Mouse (Mus musculus) limb, embryonic 12.5 days (tissue): ENCODE data around the gene Slco4a1. TPM values are rescaled to one million over a fixed set of nuclear protein-coding genes. Genes with fewer than 3 reads are reported as not detected.

Experiments
- ATAC-seq: fragments of 200-750 bp; cut with Nextera tagmentation; 2 replicates; pipeline ENCODE4 v1.8.0; 2017; ENCODE audit warnings: low read depth, moderate TSS enrichment; ENCODE audit not compliant: insufficient number of reproducible peaks, insufficient read depth, low FRiP score, low TSS enrichment
- H3K27ac ChIP-seq: fragments of 300-500 bp; sonication (generic); 2 replicates; pipeline ENCODE4 v1.5.1; 2016; ENCODE audit warnings: mild to moderate bottlenecking, moderate library complexity
- H3K27me3 ChIP-seq: fragments of 300-500 bp; sonication (generic); 2 replicates; pipeline ENCODE4 v1.6.1; 2016; ENCODE audit warnings: mild to moderate bottlenecking, moderate library complexity
- H3K36me3 ChIP-seq: fragments of 300-500 bp; sonication (generic); 2 replicates; pipeline ENCODE4 v1.6.1; 2016; ENCODE audit warnings: mild to moderate bottlenecking, moderate library complexity
- H3K4me1 ChIP-seq: fragments of 300-500 bp; sonication (generic); replicated peaks from 2 replicates; pipeline ENCODE4 v1.6.1; 2016
- H3K4me2 ChIP-seq: fragments of 300-500 bp; sonication (generic); 2 replicates; pipeline ENCODE4 v1.6.1; 2016; ENCODE audit warnings: mild to moderate bottlenecking, moderate library complexity
- H3K4me3 ChIP-seq: fragments of 300-500 bp; sonication (generic); replicated peaks from 2 replicates; pipeline ENCODE4 v1.5.1; 2016; ENCODE audit warnings: mild to moderate bottlenecking
- H3K9ac ChIP-seq: fragments of 300-500 bp; sonication (generic); replicated peaks from 2 replicates; pipeline ENCODE4 v1.6.1; 2016; ENCODE audit warnings: mild to moderate bottlenecking, moderate library complexity
- H3K9me3 ChIP-seq: fragments of 300-500 bp; sonication (generic); 2 replicates; pipeline ENCODE4 v1.6.1; 2016; ENCODE audit warnings: mild to moderate bottlenecking, moderate library complexity
- WGBS: fragments of 180-500 bp; shearing (Covaris S2); methylation state at CpG from one replicate; pipeline ENCODE4 v1.1.7; 2016; 5-methylcytosine and 5-hydroxymethylcytosine counted together
- polyA plus RNA-seq: library from polyadenylated mRNA; unstranded; fragments of >200 nt; fragmentation: Nextera tagmentation; extraction: Ambion mirVana; gene quantifications from 2 replicates; pipeline ENCODE4 v1.2.1, GENCODE M21; 2016

Gene Slco4a1
- polyA plus RNA-seq, 1 experiment from 2014 or later, result 0.43 TPM

- ATAC-seq, result peak; percentile 58
- Histone ChIP-seq H3K27me3 (peaks cover 15% of the 10 kb centered on the region; the same call in 1 of the 2 replicates), H3K4me1 (peaks cover 9% of the 10 kb centered on the region), H3K9me3 (no peaks in the 10 kb centered on the region), H3K4me2 (no peak overlapping the region; the same call in 1 of the 2 replicates), H3K4me3 (no peak overlapping the region), H3K9ac (no peak overlapping the region), H3K27ac (no peak overlapping the region), H3K36me3 (no peaks in the 10 kb centered on the region)
- WGBS, result 34% methylated on average over 7 of the region's 7 CpGs
These were observed 17.0 kb downstream of the Slco4a1 start for GRCm38 (mm10) chr2:180473080-180473440.

- WGBS, result 85% methylated on average over 3 of the region's 3 CpGs
- Histone ChIP-seq H3K27me3 (peaks cover 19% of the 10 kb centered on the region), H3K4me3 (no peak overlapping the region), H3K27ac (no peak overlapping the region), H3K9ac (no peak overlapping the region), H3K9me3 (no peaks in the 10 kb centered on the region), H3K36me3 (no peaks in the 10 kb centered on the region), H3K4me2 (no peak overlapping the region), H3K4me1 (peaks cover 9% of the 10 kb centered on the region)
- ATAC-seq, result no peak
These were observed 18.8 kb downstream of the Slco4a1 start for GRCm38 (mm10) chr2:180474864-180475263.

- Histone ChIP-seq H3K36me3 (no peaks in the 10 kb centered on the region), H3K27ac (no peak overlapping the region), H3K4me3 (no peak overlapping the region), H3K4me1 (peaks cover 7% of the 10 kb centered on the region; the same call in 1 of the 2 replicates), H3K4me2 (no peak overlapping the region), H3K9ac (no peak overlapping the region), H3K9me3 (no peaks in the 10 kb centered on the region), H3K27me3 (peaks cover 25% of the 10 kb centered on the region)
- 25% methylated on average over 16 of the region's 16 CpGs for WGBS
- no peak for ATAC-seq
These were observed 26.2 kb downstream of the Slco4a1 start for GRCm38 (mm10) chr2:180482274-180482673.

DNA sequence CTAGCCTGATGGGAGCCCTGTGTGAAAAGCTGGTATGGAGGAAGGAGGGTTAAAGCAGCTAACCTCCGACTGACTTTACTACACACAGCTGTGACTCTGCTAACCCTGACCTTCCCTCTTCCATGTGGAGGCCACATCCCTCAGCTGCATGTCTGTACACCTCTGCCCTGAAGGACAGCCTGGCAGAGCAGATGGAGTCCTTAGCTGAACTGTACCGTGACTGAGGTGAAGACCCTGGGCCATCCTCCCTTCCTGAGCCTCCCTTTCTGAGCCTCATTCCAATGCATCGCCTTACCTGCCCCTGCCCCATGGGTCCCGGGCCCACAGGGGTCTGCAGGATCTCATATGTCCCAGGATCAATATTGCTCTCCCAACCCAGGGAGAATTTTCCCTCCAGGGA lies 28.8 kb downstream of the Slco4a1 start:
- Histone ChIP-seq H3K9ac (no peak overlapping the region), H3K4me2 (no peak overlapping the region), H3K36me3 (no peaks in the 10 kb centered on the region), H3K9me3 (no peaks in the 10 kb centered on the region), H3K4me3 (no peak overlapping the region), H3K27ac (no peak overlapping the region), H3K4me1 (peaks cover 7% of the 10 kb centered on the region; the same call in 1 of the 2 replicates), H3K27me3 (peaks cover 38% of the 10 kb centered on the region)
- WGBS, result 42% methylated on average over 4 of the region's 4 CpGs
- no peak for ATAC-seq

DNA sequence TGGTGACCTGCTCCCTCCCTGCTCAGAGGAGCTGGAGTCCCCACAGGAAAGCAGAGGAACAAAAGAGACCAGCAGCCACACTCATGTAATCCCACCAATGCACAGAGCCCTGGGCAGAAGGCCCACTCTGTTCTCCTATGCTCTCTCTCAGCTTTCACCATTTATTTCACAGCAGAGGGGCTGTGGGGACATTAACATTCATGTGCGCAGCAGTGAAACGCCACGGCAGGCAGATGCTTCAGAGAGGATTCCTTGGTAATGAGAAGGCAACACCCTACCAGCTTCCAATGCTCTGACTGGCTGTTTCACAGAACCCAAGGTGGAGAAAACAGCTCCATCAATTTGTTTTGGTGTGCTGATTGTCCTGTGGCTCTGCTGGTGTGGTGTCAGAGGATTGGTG lies 29.3 kb downstream of the Slco4a1 start:
- H3K27ac ChIP-seq, result no peak overlapping the region
- H3K4me1 ChIP-seq, result peaks cover 7% of the 10 kb centered on the region; the same call in 1 of the 2 replicates
- H3K36me3 ChIP-seq, result no peaks in the 10 kb centered on the region
- no peak for ATAC-seq
- no peaks in the 10 kb centered on the region for H3K9me3 ChIP-seq
- H3K4me3 ChIP-seq, result no peak overlapping the region
- H3K4me2 ChIP-seq, result no peak overlapping the region
- no peak overlapping the region for H3K9ac ChIP-seq
- peaks cover 38% of the 10 kb centered on the region for H3K27me3 ChIP-seq
- WGBS, result 53% methylated on average over 3 of the region's 3 CpGs

- Histone ChIP-seq H3K27ac (no peak overlapping the region), H3K4me2 (no peak overlapping the region), H3K9ac (no peak overlapping the region), H3K4me3 (no peak overlapping the region), H3K36me3 (no peaks in the 10 kb centered on the region), H3K27me3 (peaks cover 27% of the 10 kb centered on the region), H3K4me1 (no peaks in the 10 kb centered on the region), H3K9me3 (no peaks in the 10 kb centered on the region)
- 22% methylated on average over 17 of the region's 17 CpGs for WGBS
- ATAC-seq, result no peak
These were observed 32.2 kb downstream of the Slco4a1 start for GRCm38 (mm10) chr2:180488210-180488751.

DNA sequence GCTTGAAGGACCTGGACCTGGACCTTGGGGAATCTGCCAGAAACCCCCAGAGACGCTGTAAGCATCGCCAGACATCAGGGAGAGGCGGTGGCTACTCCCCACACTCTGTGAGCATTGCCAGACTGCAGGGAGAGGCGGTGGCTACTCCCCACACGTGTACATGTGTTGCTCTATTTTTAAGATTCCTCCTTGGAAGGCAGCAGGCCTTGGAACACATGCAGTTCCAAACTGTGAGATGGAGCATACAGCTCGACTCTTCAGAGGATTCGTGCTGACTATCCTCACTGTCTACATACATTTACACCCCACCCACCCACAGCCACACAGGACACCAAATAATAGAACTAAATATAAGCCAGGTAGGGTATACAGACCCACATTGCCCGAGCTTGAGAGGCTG lies 39.9 kb downstream of the Slco4a1 start:
- Histone ChIP-seq H3K4me3 (no peak overlapping the region), H3K4me1 (peaks cover 18% of the 10 kb centered on the region), H3K9ac (no peak overlapping the region), H3K9me3 (no peaks in the 10 kb centered on the region), H3K4me2 (no peak overlapping the region), H3K36me3 (no peaks in the 10 kb centered on the region), H3K27ac (no peak overlapping the region), H3K27me3 (peaks cover 43% of the 10 kb centered on the region)
- WGBS, result 74% methylated on average over 8 of the region's 8 CpGs
- no peak for ATAC-seq

GRCm38 (mm10) chr2:180499741-180500140 lies 43.7 kb downstream of the Slco4a1 start, which contains the start of gene Ntsr1:
TSS of gene Ntsr1 (plus strand) at chr2:180499976.
- ATAC-seq, result no peak
- H3K9me3 ChIP-seq, result no peaks in the 10 kb centered on the region
- no peaks in the 10 kb centered on the region for H3K36me3 ChIP-seq
- 1% methylated on average over 30 of the region's 30 CpGs for WGBS
- peak within 1 kb of the TSS; percentile 36 for H3K4me3 ChIP-seq
- 0 out of 2 replicates have a peak within 1 kb of the TSS, but pooled peaks have one; percentile 27 for H3K9ac ChIP-seq
- H3K27me3 ChIP-seq, result peaks cover 62% of the 10 kb centered on the region
- H3K4me2 ChIP-seq, result peak within 1 kb of the TSS; percentile 64
- peaks cover 25% of the 10 kb centered on the region for H3K4me1 ChIP-seq
- H3K27ac ChIP-seq, result no peak within 1 kb of the TSS

- ATAC-seq, result no peak
- Histone ChIP-seq H3K27ac (no peak overlapping the region), H3K4me3 (no peak overlapping the region), H3K36me3 (no peaks in the 10 kb centered on the region), H3K9me3 (no peaks in the 10 kb centered on the region), H3K4me2 (no peak overlapping the region), H3K4me1 (peaks cover 25% of the 10 kb centered on the region), H3K9ac (no peak overlapping the region), H3K27me3 (peaks cover 69% of the 10 kb centered on the region)
- 39% methylated on average over 13 of the region's 13 CpGs for WGBS
These were observed 44.7 kb downstream of the Slco4a1 start for GRCm38 (mm10) chr2:180500726-180501125.

- H3K4me3 ChIP-seq, result no peak overlapping the region
- H3K27me3 ChIP-seq, result peaks cover 69% of the 10 kb centered on the region
- ATAC-seq, result no peak
- H3K4me2 ChIP-seq, result no peak overlapping the region
- H3K4me1 ChIP-seq, result peaks cover 25% of the 10 kb centered on the region
- H3K9me3 ChIP-seq, result no peaks in the 10 kb centered on the region
- H3K36me3 ChIP-seq, result no peaks in the 10 kb centered on the region
- no peak overlapping the region for H3K9ac ChIP-seq
- H3K27ac ChIP-seq, result no peak overlapping the region
- 32% methylated on average over 9 of the region's 9 CpGs for WGBS
These were observed 45.3 kb downstream of the Slco4a1 start for GRCm38 (mm10) chr2:180501217-180501967.

GRCm38 (mm10) chr2:180506281-180506680 lies 50.2 kb downstream of the Slco4a1 start:
- Histone ChIP-seq H3K27me3 (peaks cover 27% of the 10 kb centered on the region), H3K27ac (no peak overlapping the region), H3K9ac (no peak overlapping the region), H3K4me1 (peaks cover 19% of the 10 kb centered on the region), H3K9me3 (no peaks in the 10 kb centered on the region), H3K4me2 (no peak overlapping the region), H3K36me3 (no peaks in the 10 kb centered on the region), H3K4me3 (no peak overlapping the region)
- 79% methylated on average over 5 of the region's 5 CpGs for WGBS
- no peak for ATAC-seq
